Mouse (Mus musculus): ENCODE measurements around the gene Trp73. TPM values are rescaled to one million over a fixed set of nuclear protein-coding genes. Genes with fewer than 3 reads are reported as not detected.

Gene Trp73
- polyA plus RNA-seq, 1 experiment = not detected

DNA sequence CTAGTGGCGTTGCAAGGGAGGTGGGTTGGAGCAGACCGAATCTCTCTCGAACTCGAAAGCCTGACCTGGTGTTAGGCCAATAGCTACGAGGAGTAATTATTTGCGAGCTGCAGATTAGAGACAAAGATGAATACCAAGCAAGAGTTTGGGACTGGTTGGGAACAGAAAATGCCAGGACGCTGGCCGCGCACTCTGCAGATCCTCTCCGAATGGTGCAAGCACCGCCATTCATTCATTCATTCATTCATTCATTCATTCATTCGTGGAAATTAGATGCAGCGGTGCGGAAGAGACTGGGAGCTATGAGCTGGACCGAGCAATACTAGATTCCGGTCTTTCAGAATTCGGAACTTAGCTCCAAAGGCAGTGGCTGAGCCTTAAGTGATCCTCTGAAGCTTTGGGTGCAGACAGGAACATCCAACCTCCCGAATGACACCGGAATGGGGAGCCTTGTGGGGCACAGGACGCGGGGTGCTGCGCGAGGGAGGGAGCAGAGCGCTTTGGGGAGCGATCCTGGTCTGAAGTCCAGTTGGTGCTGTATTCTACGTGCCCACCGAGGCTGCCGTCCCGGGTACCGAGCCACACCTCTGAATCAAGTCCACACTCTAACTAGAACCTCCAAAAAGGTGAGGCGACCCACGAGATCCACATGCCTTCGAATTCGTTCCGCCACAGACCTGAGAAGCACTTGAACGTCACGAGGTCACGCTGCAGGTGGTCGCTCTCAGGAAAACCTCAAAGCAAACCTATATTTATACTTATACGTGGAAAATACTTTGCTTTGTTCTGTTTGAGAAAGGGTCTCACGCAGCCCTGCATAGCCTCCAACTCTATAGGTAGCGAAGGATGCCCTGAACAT is 1.2 kb upstream of the Trp73 start:
- 3% methylated on average over 42 of the region's 42 CpGs for WGBS
- TF ChIP-seq CTCF (IDR thresholded peaks at IDR 0.05; ENCODE audit: control insufficient read depth, insufficient read depth, low read length) = no peak
- TF ChIP-seq POLR2A (IDR thresholded peaks at IDR 0.05; ENCODE audit: borderline replicate concordance, control insufficient read depth, low read depth, low read length) = no peak
- Histone ChIP-seq H3K4me1 (ENCODE audit: control insufficient read depth, insufficient read depth, low read length) (no peaks in the 10 kb centered on the region; the same call in 1 of the 2 replicates), H3K27ac (ENCODE audit: control insufficient read depth, insufficient read depth, low read depth, low read length, poor library complexity) (no peak overlapping the region), H3K4me3 (replicated peaks; ENCODE audit: control insufficient read depth, low read depth, low read length) (no peak overlapping the region)

DNA sequence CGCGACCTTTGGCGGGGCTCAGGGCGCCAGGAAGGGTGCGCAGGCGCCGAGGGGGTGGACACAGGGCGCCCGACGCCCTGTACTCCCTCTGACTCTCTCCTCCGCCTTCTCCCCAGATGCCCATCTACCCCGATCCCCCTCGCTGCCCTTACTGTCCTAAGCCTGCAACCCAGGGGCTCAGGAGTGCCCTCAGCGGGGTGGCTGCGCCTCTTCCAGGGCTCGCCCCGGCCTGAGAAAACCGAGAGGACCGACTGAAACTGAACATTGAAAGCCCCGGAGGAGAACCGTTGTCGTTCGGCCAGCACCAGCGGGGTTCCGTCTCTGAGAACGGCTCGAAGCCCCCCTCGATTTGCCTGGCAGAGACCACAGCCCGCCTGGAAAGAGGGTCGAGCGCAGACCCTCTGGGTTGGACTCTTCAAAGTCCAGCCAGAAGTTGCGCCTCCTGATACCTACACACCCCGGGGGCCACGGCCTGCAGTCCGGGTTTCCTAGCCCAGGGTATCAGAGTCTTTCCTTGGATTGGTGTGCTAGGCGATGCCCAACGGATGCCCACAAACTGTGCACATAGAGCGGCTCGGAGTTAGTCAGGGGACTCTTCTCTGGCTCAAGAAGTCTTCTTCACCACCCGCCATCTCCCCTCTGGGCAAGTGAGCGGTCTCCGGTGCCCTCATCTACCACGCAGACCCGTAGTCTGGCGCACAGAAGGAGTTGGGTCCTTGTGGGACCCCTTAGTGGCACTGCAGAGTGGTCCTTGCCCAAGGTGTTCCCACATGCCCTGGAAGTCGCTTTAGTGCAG is 403 bp upstream of the Trp73 start:
- no peak overlapping the region for H3K4me3 ChIP-seq (replicated peaks; ENCODE audit: control insufficient read depth, low read depth, low read length)

DNA sequence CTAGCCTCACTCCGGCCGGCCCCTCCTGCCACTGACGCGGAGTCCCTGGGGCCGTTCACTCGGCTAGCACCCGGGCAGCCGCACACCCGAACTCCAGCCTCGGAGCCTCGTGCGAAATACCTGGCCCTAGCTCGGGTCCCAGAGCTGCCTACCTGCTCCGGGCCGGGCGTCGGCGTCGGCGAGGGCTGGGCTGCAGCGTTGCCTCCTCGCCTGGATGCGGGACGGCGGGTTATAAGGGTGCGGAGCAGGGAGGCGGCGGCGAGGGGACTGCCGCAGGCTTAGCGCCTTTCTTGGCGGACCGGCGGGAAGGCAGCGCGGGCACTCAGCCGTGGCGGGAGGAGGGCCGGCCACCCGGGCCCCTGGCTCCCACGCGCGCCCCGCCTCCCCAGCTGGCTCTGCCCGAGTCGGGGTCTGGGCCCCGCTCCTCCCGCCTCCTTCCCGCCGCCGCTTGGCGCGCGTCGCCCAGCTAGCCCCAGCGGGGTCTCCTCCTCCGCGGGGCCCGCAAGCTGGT is 282 bp downstream of the Trp73 start:
- TF ChIP-seq POLR2A (IDR thresholded peaks at IDR 0.05; ENCODE audit: borderline replicate concordance, control insufficient read depth, low read depth, low read length) = no peak
- no peak for TF ChIP-seq CTCF (IDR thresholded peaks at IDR 0.05; ENCODE audit: control insufficient read depth, insufficient read depth, low read length)
- H3K4me3 ChIP-seq (replicated peaks; ENCODE audit: control insufficient read depth, low read depth, low read length) = no peak overlapping the region
- no peaks in the 10 kb centered on the region; the same call in 1 of the 2 replicates for H3K4me1 ChIP-seq (ENCODE audit: control insufficient read depth, insufficient read depth, low read length)
- WGBS = 1% methylated on average over 57 of the region's 59 CpGs
- no peak overlapping the region for H3K27ac ChIP-seq (ENCODE audit: control insufficient read depth, insufficient read depth, low read depth, low read length, poor library complexity)

More for the DNA sequence above, 403 bp upstream of the Trp73 start:
- TF ChIP-seq POLR2A (IDR thresholded peaks at IDR 0.05; ENCODE audit: borderline replicate concordance, control insufficient read depth, low read depth, low read length) (no peak), CTCF (IDR thresholded peaks at IDR 0.05; ENCODE audit: control insufficient read depth, insufficient read depth, low read length) (no peak)
- WGBS = 3% methylated on average over 46 of the region's 46 CpGs
- no peaks in the 10 kb centered on the region; the same call in 1 of the 2 replicates for H3K4me1 ChIP-seq (ENCODE audit: control insufficient read depth, insufficient read depth, low read length)
- H3K27ac ChIP-seq (ENCODE audit: control insufficient read depth, insufficient read depth, low read depth, low read length, poor library complexity) = no peak overlapping the region

DNA sequence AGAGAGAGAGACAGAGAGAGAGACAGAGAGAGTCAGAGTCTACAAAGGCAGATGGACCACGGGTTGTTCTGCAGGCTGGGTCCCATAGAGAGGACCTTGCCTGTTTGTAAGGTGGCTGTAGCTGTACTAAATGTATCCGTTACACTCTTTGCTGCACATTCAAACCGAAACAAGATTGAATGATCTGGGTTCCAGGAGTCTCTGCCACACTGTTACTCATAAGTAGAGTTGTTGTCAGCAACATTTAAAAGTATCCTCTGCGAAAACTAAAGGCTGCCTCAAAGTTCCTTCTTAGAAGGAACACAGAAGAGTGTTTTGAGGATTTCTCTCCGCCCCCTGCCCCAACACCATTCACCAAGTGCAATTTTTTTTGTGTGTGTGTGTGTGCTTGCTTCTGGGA is 2.9 kb downstream of the Trp73 start:
- TF ChIP-seq POLR2A (IDR thresholded peaks at IDR 0.05; ENCODE audit: borderline replicate concordance, control insufficient read depth, low read depth, low read length) (no peak), CTCF (IDR thresholded peaks at IDR 0.05; ENCODE audit: control insufficient read depth, insufficient read depth, low read length) (no peak)
- no peaks in the 10 kb centered on the region for H3K4me1 ChIP-seq (ENCODE audit: control insufficient read depth, insufficient read depth, low read length)
- no peak overlapping the region for H3K4me3 ChIP-seq (replicated peaks; ENCODE audit: control insufficient read depth, low read depth, low read length)
- no peak overlapping the region for H3K27ac ChIP-seq (ENCODE audit: control insufficient read depth, insufficient read depth, low read depth, low read length, poor library complexity)
- WGBS = 51% methylated on average over 5 of the region's 5 CpGs

DNA sequence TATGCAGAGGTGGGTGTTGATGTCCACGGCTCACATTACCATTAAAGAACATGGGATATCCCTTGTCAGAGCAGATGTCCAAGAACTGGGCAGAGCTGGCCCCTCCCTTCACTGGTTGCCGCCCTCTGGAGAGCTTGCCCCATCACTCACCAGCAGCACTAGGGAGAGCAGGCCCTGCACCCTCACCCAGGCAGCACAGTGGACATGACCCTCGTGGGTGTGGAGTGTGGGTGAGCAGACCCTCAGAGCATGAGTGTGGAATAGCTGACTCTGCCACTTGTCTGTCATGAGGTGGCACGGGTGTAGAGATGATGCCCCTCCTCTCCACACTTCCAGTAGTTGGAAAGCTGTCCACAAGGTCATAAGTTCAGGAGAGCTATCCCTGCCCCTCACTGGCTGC is 5.2 kb downstream of the Trp73 start:
- H3K4me3 ChIP-seq (replicated peaks; ENCODE audit: control insufficient read depth, low read depth, low read length) = no peak overlapping the region
- no peak overlapping the region for H3K27ac ChIP-seq (ENCODE audit: control insufficient read depth, insufficient read depth, low read depth, low read length, poor library complexity)
- TF ChIP-seq POLR2A (IDR thresholded peaks at IDR 0.05; ENCODE audit: borderline replicate concordance, control insufficient read depth, low read depth, low read length) (no peak), CTCF (IDR thresholded peaks at IDR 0.05; ENCODE audit: control insufficient read depth, insufficient read depth, low read length) (no peak)
- H3K4me1 ChIP-seq (ENCODE audit: control insufficient read depth, insufficient read depth, low read length) = no peaks in the 10 kb centered on the region
- 58% methylated on average over 4 of the region's 4 CpGs for WGBS

DNA sequence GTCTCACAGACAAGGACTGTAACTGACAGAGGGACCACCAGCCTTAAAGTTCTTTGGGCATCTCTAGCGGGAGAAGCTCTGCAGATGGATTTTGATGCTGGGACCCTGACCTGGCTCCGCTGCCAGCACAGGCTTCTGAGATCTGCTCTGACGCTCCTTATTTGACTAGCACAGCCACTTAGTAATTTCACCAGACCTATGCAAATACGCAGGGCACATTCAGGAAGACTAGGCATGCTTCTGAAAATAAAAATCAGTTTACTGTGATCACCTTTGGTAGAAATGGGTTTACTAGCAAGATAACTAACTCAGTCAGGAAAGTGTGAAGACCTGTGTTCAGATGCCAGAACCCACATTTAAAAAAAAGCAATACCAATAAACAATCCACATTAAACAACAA is 8.1 kb downstream of the Trp73 start:
- TF ChIP-seq CTCF (IDR thresholded peaks at IDR 0.05; ENCODE audit: control insufficient read depth, insufficient read depth, low read length) = no peak
- no peak for TF ChIP-seq POLR2A (IDR thresholded peaks at IDR 0.05; ENCODE audit: borderline replicate concordance, control insufficient read depth, low read depth, low read length)
- no peaks in the 10 kb centered on the region for H3K4me1 ChIP-seq (ENCODE audit: control insufficient read depth, insufficient read depth, low read length)
- H3K27ac ChIP-seq (ENCODE audit: control insufficient read depth, insufficient read depth, low read depth, low read length, poor library complexity) = no peak overlapping the region
- 76% methylated on average over 4 of the region's 4 CpGs for WGBS
- no peak overlapping the region for H3K4me3 ChIP-seq (replicated peaks; ENCODE audit: control insufficient read depth, low read depth, low read length)

DNA sequence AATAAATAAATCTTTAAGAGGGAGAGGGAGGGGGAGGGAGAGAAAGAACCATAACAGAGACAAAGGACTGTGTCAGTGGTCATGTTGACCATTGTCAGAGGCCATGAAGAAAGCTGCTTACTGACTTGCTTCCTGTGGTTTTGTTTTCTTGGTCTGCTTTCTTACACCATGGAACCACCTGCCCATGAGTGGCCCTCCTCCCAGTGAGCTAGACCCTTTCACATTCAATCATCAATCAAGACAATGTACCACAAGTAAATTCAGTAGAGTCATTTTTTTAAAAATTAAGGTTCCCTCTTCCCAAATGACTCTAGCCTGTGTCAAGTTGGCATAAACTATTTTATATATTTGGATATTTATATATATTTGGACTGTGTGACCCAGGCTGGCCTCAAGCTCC is 10.1 kb downstream of the Trp73 start:
- H3K27ac ChIP-seq (ENCODE audit: control insufficient read depth, insufficient read depth, low read depth, low read length, poor library complexity) = no peak overlapping the region
- no peak for TF ChIP-seq CTCF (IDR thresholded peaks at IDR 0.05; ENCODE audit: control insufficient read depth, insufficient read depth, low read length)
- no peak for TF ChIP-seq POLR2A (IDR thresholded peaks at IDR 0.05; ENCODE audit: borderline replicate concordance, control insufficient read depth, low read depth, low read length)
- H3K4me1 ChIP-seq (ENCODE audit: control insufficient read depth, insufficient read depth, low read length) = no peaks in the 10 kb centered on the region
- no peak overlapping the region for H3K4me3 ChIP-seq (replicated peaks; ENCODE audit: control insufficient read depth, low read depth, low read length)

DNA sequence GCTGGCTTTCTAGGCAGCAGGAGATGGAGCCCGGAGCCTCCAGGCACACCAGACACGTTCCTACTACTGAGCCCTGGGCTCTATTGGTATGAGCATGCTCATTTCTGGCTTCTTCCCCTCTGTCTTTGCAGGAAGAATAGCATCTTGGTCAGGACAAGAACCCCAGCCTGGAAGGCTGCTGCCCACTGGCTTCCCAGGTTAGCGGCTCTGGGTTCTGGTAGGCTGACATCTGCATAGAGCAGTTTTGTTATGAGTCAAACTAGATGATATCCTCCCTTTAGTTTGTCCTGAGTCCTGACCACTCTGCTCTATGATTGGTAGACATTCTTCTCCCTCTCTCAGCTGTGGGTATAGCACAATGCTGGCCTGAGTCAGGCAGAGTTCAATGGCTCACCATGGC is 12.7 kb downstream of the Trp73 start:
- no peak overlapping the region for H3K4me3 ChIP-seq (replicated peaks; ENCODE audit: control insufficient read depth, low read depth, low read length)
- peaks cover 1% of the 10 kb centered on the region; the same call in 1 of the 2 replicates for H3K4me1 ChIP-seq (ENCODE audit: control insufficient read depth, insufficient read depth, low read length)
- no peak for TF ChIP-seq POLR2A (IDR thresholded peaks at IDR 0.05; ENCODE audit: borderline replicate concordance, control insufficient read depth, low read depth, low read length)
- TF ChIP-seq CTCF (IDR thresholded peaks at IDR 0.05; ENCODE audit: control insufficient read depth, insufficient read depth, low read length) = no peak
- WGBS = 70% methylated on average over 3 of the region's 3 CpGs
- no peak overlapping the region for H3K27ac ChIP-seq (ENCODE audit: control insufficient read depth, insufficient read depth, low read depth, low read length, poor library complexity)

All from bone marrow, adult 2 months (tissue).